Mouse (Mus musculus) heart, embryonic 15.5 days (tissue): ENCODE measurements at regions not wholly inside any gene's neighbourhood (a gene's known extent, or its start where the extent isn't known, plus 50 kb on each side); places are given as distances from the start of the nearest gene placed in this dataset.

Source experiments
- ATAC-seq: fragments of 200-750 bp; cut with Nextera tagmentation; replicated peaks from 2 replicates; pipeline ENCODE4 v1.8.0; 2017; ENCODE audit warnings: low read depth, moderate TSS enrichment; ENCODE audit not compliant: insufficient number of reproducible peaks, insufficient read depth, low FRiP score
- H3K27ac ChIP-seq: fragments of 300-500 bp; sonication (generic); 2 replicates; pipeline ENCODE4 v1.5.1; 2015; ENCODE audit warnings: mild to moderate bottlenecking, inconsistent platforms
- H3K27me3 ChIP-seq: fragments of 300-500 bp; sonication (generic); 2 replicates; pipeline ENCODE4 v1.6.1; 2015; ENCODE audit warnings: inconsistent platforms
- H3K36me3 ChIP-seq: fragments of 300-500 bp; sonication (generic); 2 replicates; pipeline ENCODE4 v1.6.1; 2015; ENCODE audit warnings: mild to moderate bottlenecking, inconsistent platforms
- H3K4me1 ChIP-seq: fragments of 300-500 bp; sonication (generic); replicated peaks from 2 replicates; pipeline ENCODE4 v1.6.1; 2015; ENCODE audit warnings: inconsistent platforms
- H3K4me2 ChIP-seq: fragments of 300-500 bp; sonication (generic); 2 replicates; pipeline ENCODE4 v1.6.1; 2015; ENCODE audit warnings: inconsistent platforms, mild to moderate bottlenecking, moderate library complexity
- H3K4me3 ChIP-seq: fragments of 300-500 bp; sonication (generic); 2 replicates; pipeline ENCODE4 v1.5.1; 2015; ENCODE audit warnings: mild to moderate bottlenecking, inconsistent platforms
- H3K9ac ChIP-seq: fragments of 300-500 bp; sonication (generic); 2 replicates; pipeline ENCODE4 v1.6.1; 2015; ENCODE audit warnings: mild to moderate bottlenecking, inconsistent platforms
- H3K9me3 ChIP-seq: fragments of 300-500 bp; sonication (generic); replicated peaks from 2 replicates; pipeline ENCODE4 v1.6.1; 2016; ENCODE audit warnings: inconsistent platforms
- WGBS: fragments of 180-500 bp; shearing (Covaris S2); methylation state at CpG from one replicate; pipeline ENCODE4 v1.1.7; 2015; ENCODE audit warnings: mixed read lengths; 5-methylcytosine and 5-hydroxymethylcytosine counted together

GRCm38 (mm10) chr4:26965831-26966230, 619.1 kb upstream of the Manea start:
- 68% methylated on average over 2 of the region's 2 CpGs for WGBS
- H3K4me3 ChIP-seq: no peak overlapping the region
- H3K36me3 ChIP-seq: no peaks in the 10 kb centered on the region
- no peaks in the 10 kb centered on the region for H3K27me3 ChIP-seq
- H3K4me1 ChIP-seq: no peaks in the 10 kb centered on the region
- H3K4me2 ChIP-seq: no peak overlapping the region
- H3K9me3 ChIP-seq: no peaks in the 10 kb centered on the region
- H3K27ac ChIP-seq: no peak overlapping the region
- no peak overlapping the region for H3K9ac ChIP-seq
- no peak for ATAC-seq

GRCm38 (mm10) chr4:26964850-26965249, 618.2 kb upstream of the Manea start:
- WGBS: 53% methylated on average over 2 of the region's 2 CpGs
- no peak for ATAC-seq
- no peak overlapping the region for H3K27ac ChIP-seq

GRCm38 (mm10) chr4:26944617-26945016, 597.9 kb upstream of the Manea start:
- H3K9ac ChIP-seq: no peak overlapping the region
- ATAC-seq: no peak
- no peaks in the 10 kb centered on the region for H3K4me1 ChIP-seq
- no peaks in the 10 kb centered on the region for H3K27me3 ChIP-seq
- H3K4me2 ChIP-seq: no peak overlapping the region
- no peaks in the 10 kb centered on the region for H3K9me3 ChIP-seq
- no peak overlapping the region for H3K27ac ChIP-seq
- no peak overlapping the region for H3K4me3 ChIP-seq
- WGBS: 78% methylated on average over 2 of the region's 2 CpGs
- no peaks in the 10 kb centered on the region for H3K36me3 ChIP-seq

More at GRCm38 (mm10) chr4:26964850-26965249, 618.2 kb upstream of the Manea start:
- Histone ChIP-seq H3K9ac (no peak overlapping the region), H3K4me2 (no peak overlapping the region), H3K4me3 (no peak overlapping the region), H3K9me3 (no peaks in the 10 kb centered on the region), H3K27me3 (no peaks in the 10 kb centered on the region), H3K36me3 (no peaks in the 10 kb centered on the region), H3K4me1 (no peaks in the 10 kb centered on the region)

GRCm38 (mm10) chr4:26933988-26934798, 587.5 kb upstream of the Manea start:
- Histone ChIP-seq H3K4me3 (no peak overlapping the region), H3K27me3 (no peaks in the 10 kb centered on the region), H3K4me1 (peaks cover 4% of the 10 kb centered on the region; the same call in 1 of the 2 replicates), H3K4me2 (no peak overlapping the region), H3K9me3 (no peaks in the 10 kb centered on the region), H3K36me3 (no peaks in the 10 kb centered on the region), H3K27ac (no peak overlapping the region), H3K9ac (no peak overlapping the region)
- WGBS: 48% methylated on average over 10 of the region's 10 CpGs
- peak; percentile 76 for ATAC-seq

GRCm38 (mm10) chr4:26929879-26930481, 583.3 kb upstream of the Manea start:
- Histone ChIP-seq H3K4me1 (peaks cover 4% of the 10 kb centered on the region; the same call in 1 of the 2 replicates), H3K36me3 (no peaks in the 10 kb centered on the region), H3K27me3 (no peaks in the 10 kb centered on the region), H3K4me3 (no peak overlapping the region), H3K9me3 (no peaks in the 10 kb centered on the region), H3K4me2 (no peak overlapping the region), H3K9ac (no peak overlapping the region), H3K27ac (no peak overlapping the region)
- ATAC-seq: no peak
- WGBS: 61% methylated on average over 6 of the region's 6 CpGs

GRCm38 (mm10) chr4:26926060-26926459, 579.4 kb upstream of the Manea start:
- ATAC-seq: no peak
- no peak overlapping the region for H3K9ac ChIP-seq
- no peaks in the 10 kb centered on the region for H3K4me1 ChIP-seq
- H3K27me3 ChIP-seq: no peaks in the 10 kb centered on the region
- H3K36me3 ChIP-seq: no peaks in the 10 kb centered on the region
- no peak overlapping the region for H3K4me2 ChIP-seq
- H3K27ac ChIP-seq: no peak overlapping the region
- no peaks in the 10 kb centered on the region for H3K9me3 ChIP-seq
- WGBS: 73% methylated on average over 3 of the region's 3 CpGs
- no peak overlapping the region for H3K4me3 ChIP-seq

- no peaks in the 10 kb centered on the region for H3K36me3 ChIP-seq
- ATAC-seq: no peak
- H3K9ac ChIP-seq: no peak overlapping the region
- H3K4me1 ChIP-seq: no peaks in the 10 kb centered on the region
- H3K27ac ChIP-seq: no peak overlapping the region
- WGBS: 65% methylated on average over 2 of the region's 2 CpGs
- H3K9me3 ChIP-seq: no peaks in the 10 kb centered on the region
- no peak overlapping the region for H3K4me2 ChIP-seq
- no peaks in the 10 kb centered on the region for H3K27me3 ChIP-seq
- H3K4me3 ChIP-seq: no peak overlapping the region
Observed at GRCm38 (mm10) chr4:26888514-26888913, 541.8 kb upstream of the Manea start.

- no peak overlapping the region for H3K9ac ChIP-seq
- H3K27ac ChIP-seq: no peak overlapping the region
- 27% methylated on average over 3 of the region's 3 CpGs for WGBS
- ATAC-seq: no peak
- no peaks in the 10 kb centered on the region for H3K9me3 ChIP-seq
- H3K4me2 ChIP-seq: no peak overlapping the region
- no peaks in the 10 kb centered on the region for H3K4me1 ChIP-seq
- no peak overlapping the region for H3K4me3 ChIP-seq
- H3K27me3 ChIP-seq: no peaks in the 10 kb centered on the region
- H3K36me3 ChIP-seq: no peaks in the 10 kb centered on the region
Observed at GRCm38 (mm10) chr4:26879022-26879421, 532.3 kb upstream of the Manea start.

- ATAC-seq: no peak
- Histone ChIP-seq H3K27ac (no peak overlapping the region), H3K4me1 (no peaks in the 10 kb centered on the region), H3K9me3 (no peaks in the 10 kb centered on the region), H3K4me3 (no peak overlapping the region), H3K9ac (no peak overlapping the region), H3K4me2 (no peak overlapping the region), H3K27me3 (no peaks in the 10 kb centered on the region), H3K36me3 (no peaks in the 10 kb centered on the region)
- 76% methylated on average over 1 of the region's 1 CpGs for WGBS
Observed at GRCm38 (mm10) chr4:26841761-26842160, 495.1 kb upstream of the Manea start.

GRCm38 (mm10) chr4:26800831-26801230, 454.1 kb upstream of the Manea start:
- H3K27ac ChIP-seq: no peak overlapping the region
- no peak overlapping the region for H3K4me3 ChIP-seq
- H3K4me1 ChIP-seq: no peaks in the 10 kb centered on the region
- no peak overlapping the region for H3K9ac ChIP-seq
- 70% methylated on average over 3 of the region's 3 CpGs for WGBS
- no peak overlapping the region for H3K4me2 ChIP-seq
- no peaks in the 10 kb centered on the region for H3K27me3 ChIP-seq
- ATAC-seq: no peak
- H3K36me3 ChIP-seq: no peaks in the 10 kb centered on the region
- no peaks in the 10 kb centered on the region for H3K9me3 ChIP-seq

- Histone ChIP-seq H3K4me3 (no peak overlapping the region), H3K4me1 (no peaks in the 10 kb centered on the region), H3K27ac (no peak overlapping the region), H3K36me3 (no peaks in the 10 kb centered on the region), H3K9ac (no peak overlapping the region), H3K4me2 (no peak overlapping the region), H3K9me3 (no peaks in the 10 kb centered on the region), H3K27me3 (no peaks in the 10 kb centered on the region)
- no peak for ATAC-seq
- 84% methylated on average over 1 of the region's 1 CpGs for WGBS
Observed at GRCm38 (mm10) chr4:26793181-26793824, 446.6 kb upstream of the Manea start.
